Mouse (Mus musculus) kidney, adult 10 weeks (tissue): ENCODE results near the gene Med21. TPM values are rescaled to one million over a fixed set of nuclear protein-coding genes. Genes with fewer than 3 reads are reported as not detected.

Source experiments
- polyA plus RNA-seq: library from polyadenylated mRNA; stranded (reverse); fragments of 350-450 nt; fragmentation: Illumina TruSeq; extraction: RNeasy Lipid Tissue Mini Kit (QIAGEN cat#74804); gene quantifications from one replicate; pipeline ENCODE4 v1.2.3, GENCODE M21; 2014; ENCODE audit warnings: low read depth, low replicate concordance

The Med21 gene
- 262 TPM for polyA plus RNA-seq

DNA sequence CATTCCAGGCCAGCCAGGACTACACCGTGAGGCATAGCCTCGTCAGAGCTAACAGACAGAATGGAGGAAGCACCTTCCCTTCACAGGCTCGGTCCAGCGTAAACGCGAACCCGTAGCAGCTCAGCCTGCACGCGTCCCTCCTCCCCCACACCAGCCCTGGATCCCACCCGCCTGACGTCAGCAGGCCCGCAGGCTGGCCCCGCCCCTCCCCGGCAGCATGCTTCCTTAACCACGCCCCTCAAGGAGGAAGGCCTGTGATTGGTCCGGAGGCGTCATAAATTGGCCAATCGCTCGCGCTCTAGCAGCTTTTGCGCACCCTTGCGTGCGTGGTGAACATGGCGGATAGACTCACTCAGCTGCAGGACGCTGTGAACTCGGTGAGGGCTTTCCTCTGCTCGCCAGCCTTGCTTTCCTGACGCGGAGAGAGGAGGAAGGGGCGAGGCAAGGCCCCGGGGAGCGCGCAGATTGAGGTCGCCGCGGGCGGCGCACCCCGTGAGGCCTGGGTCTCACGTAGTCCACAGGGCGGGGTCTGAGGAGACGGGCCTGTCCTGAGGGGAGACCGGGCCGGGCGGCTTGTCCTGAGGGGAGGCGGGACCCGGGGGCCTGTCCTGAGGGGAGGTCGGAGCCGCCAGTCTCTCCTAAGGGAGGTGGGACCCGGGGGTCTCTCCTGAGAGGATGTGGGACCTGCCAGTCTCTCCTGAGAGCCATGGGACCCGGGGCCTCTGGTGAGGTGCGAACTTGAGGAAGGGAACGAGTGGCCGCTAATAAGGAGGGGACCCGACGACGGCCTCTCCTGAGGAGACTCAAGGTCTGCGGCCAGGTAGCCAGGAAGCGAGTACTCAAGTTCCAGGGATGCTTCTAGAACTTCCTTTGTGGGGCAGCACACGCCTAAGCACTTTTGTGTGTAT, at the start of gene Med21, which contains the start of gene Tm7sf3:
TSS of gene Med21 (plus strand) at position 272 of the 908 bp plus-strand sequence.
TSS of gene Tm7sf3 (minus strand) at position 549 of the 908 bp plus-strand sequence.

Other genes starting within 250 kb of the Med21 start
- 21.5 TPM for gene Itpr2, start 140.3 kb upstream of the Med21 start, polyA plus RNA-seq
- gene Fgfr1op2, start 65.3 kb upstream of the Med21 start, polyA plus RNA-seq: 148 TPM
- 86.7 TPM for gene Ints13, start 64.7 kb upstream of the Med21 start, polyA plus RNA-seq
- gene Tm7sf3, start 277 bp downstream of the Med21 start, polyA plus RNA-seq: 56.0 TPM
- gene Stk38l, start 82.4 kb downstream of the Med21 start, polyA plus RNA-seq: 22.9 TPM
- 1.1 TPM for gene Arntl2, start 153.5 kb downstream of the Med21 start, polyA plus RNA-seq
- gene Smco2, start 207.6 kb downstream of the Med21 start, polyA plus RNA-seq: not detected
- gene Ppfibp1, start 245.9 kb downstream of the Med21 start, polyA plus RNA-seq: 78.0 TPM